Mouse (Mus musculus) monocyte, adult 2 months (primary cell): Measurements from ENCODE around the gene Hist1h1c.
A peak's percentile ranks its signal among the peaks of the same experiment; 100 is the strongest.
"Not testable (repeated sequence)": the region's sequence is repeated elsewhere in the genome, so short reads cannot be mapped to it uniquely, and the experiment has no call there.

Experiments
- DNase-seq, 2 experiments: peaks; one replicate each; pipeline ENCODE4 v3.0.0; 2022; ENCODE audit warnings: low spot score in 2 of 2, low read depth in 1 of 2

Hist1h1c gene

GRCm38 (mm10) chr13:23745381-23746161 is 7.0 kb downstream of the Hist1h1c start, which contains the start of gene Hist1h3c:
Hist1h3c (minus strand) TSS chr13:23745602.
- peak in 1 of 2 experiments; percentile 48 for DNase-seq

- peak; percentile 62 to 72 for DNase-seq
Observed at GRCm38 (mm10) chr13:23746201-23747080, 7.8 kb downstream of the Hist1h1c start, which contains the start of gene Hist1h2bb. Hist1h2bb (plus strand) TSS chr13:23746734.

- DNase-seq = no peak
Observed at GRCm38 (mm10) chr13:23747081-23747891, 8.7 kb downstream of the Hist1h1c start.

GRCm38 (mm10) chr13:23747892-23748288 is 9.3 kb downstream of the Hist1h1c start:
- DNase-seq = no peak

- no peak for DNase-seq
Observed at GRCm38 (mm10) chr13:23749563-23750121, 11.0 kb downstream of the Hist1h1c start.

GRCm38 (mm10) chr13:23750839-23751477 is 12.3 kb downstream of the Hist1h1c start, which contains the start of gene Hist1h2ab:
Hist1h2ab (plus strand) TSS chr13:23751126.
- not testable (repeated sequence) for DNase-seq

- DNase-seq = peak in 1 of 2 experiments; percentile 30
Observed at GRCm38 (mm10) chr13:23751478-23751956, 12.9 kb downstream of the Hist1h1c start.

- peak; percentile 61 to 66 for DNase-seq
Observed at GRCm38 (mm10) chr13:23752067-23752741, 13.6 kb downstream of the Hist1h1c start, which contains the start of gene Hist1h3b. Hist1h3b (plus strand) TSS chr13:23752267.

- no peak for DNase-seq
Observed at GRCm38 (mm10) chr13:23752742-23753172, 14.1 kb downstream of the Hist1h1c start.

GRCm38 (mm10) chr13:23753314-23754078 is 14.9 kb downstream of the Hist1h1c start:
- no peak for DNase-seq

GRCm38 (mm10) chr13:23755000-23755399 is 16.4 kb downstream of the Hist1h1c start:
- no peak for DNase-seq

GRCm38 (mm10) chr13:23756790-23757189 is 18.2 kb downstream of the Hist1h1c start, which contains the start of gene Hist1h4b:
Hist1h4b (plus strand) TSS chr13:23757013.
- peak; percentile 72 to 77 for DNase-seq

- no peak for DNase-seq
Observed at GRCm38 (mm10) chr13:23757211-23757773, 18.7 kb downstream of the Hist1h1c start.

GRCm38 (mm10) chr13:23757921-23758320 is 19.3 kb downstream of the Hist1h1c start:
- DNase-seq = no peak

GRCm38 (mm10) chr13:23759251-23759771 is 20.7 kb downstream of the Hist1h1c start:
- no peak for DNase-seq

- DNase-seq = no peak
Observed at GRCm38 (mm10) chr13:23759916-23760239, 21.3 kb downstream of the Hist1h1c start.

- no peak for DNase-seq
Observed at GRCm38 (mm10) chr13:23760240-23760971, 21.8 kb downstream of the Hist1h1c start.
